Mouse (Mus musculus): Measurements from ENCODE around the gene Pank2. TPM values are rescaled to one million over a fixed set of nuclear protein-coding genes. Genes with fewer than 3 reads are reported as not detected.

Pank2 gene
- polyA plus RNA-seq, 1 experiment: 19.7 TPM

DNA sequence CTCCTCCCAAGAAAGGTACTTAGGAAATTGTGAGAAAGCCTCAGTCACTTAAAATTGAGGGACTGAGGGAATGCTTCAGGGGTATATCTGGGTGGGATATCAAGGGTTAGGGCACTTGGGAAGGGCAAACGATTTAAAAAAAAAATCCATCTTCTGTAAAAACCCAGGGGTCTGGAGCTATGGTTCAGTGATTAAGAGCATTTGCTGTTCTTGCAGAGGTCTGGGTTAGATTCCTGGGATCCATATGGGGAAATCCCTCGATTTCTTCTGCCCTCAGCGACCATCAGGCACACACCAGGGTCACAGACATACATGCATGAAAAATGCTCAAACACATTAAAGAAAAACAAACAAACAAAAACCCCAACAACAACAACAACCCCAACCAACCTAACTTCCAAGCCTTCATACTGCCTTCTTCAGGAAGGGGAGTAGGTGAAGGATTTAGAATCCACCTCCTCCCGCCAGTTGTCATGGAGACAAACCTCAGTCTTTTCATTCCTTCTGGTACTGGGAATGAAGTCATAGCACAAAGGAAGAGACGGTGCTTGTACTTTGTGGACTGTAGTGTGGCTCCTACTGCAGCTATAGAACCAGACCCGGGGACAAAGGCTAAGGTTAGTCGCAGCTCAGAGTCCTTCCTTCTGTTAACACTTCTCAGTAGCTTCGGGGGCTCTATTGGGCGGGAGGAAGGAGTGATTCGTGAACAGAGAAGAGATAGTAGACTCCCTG lies 648 bp upstream of the Pank2 start:
- peak overlapping the region; percentile 92 for H3K4me3 ChIP-seq (ENCODE audit: control insufficient read depth, low read depth, low read length)
- H3K27me3 ChIP-seq (ENCODE audit: control insufficient read depth, insufficient read depth, low read length): no peaks in the 10 kb centered on the region
- H3K36me3 ChIP-seq (ENCODE audit: control insufficient read depth, insufficient read depth, low read length): no peaks in the 10 kb centered on the region
- TF ChIP-seq POLR2A (IDR thresholded peaks at IDR 0.05; ENCODE audit: control insufficient read depth, low read depth, low read length): no peak
- TF ChIP-seq CTCF (IDR thresholded peaks at IDR 0.05; ENCODE audit: control insufficient read depth, insufficient read depth, insufficient replicate concordance, low read depth, low read length): no peak
- peaks cover 11% of the 10 kb centered on the region for H3K4me1 ChIP-seq (ENCODE audit: control insufficient read depth, insufficient read depth, low read length)
- H3K27ac ChIP-seq (ENCODE audit: control insufficient read depth, insufficient read depth, low read depth, low read length): peak overlapping the region; percentile 89

DNA sequence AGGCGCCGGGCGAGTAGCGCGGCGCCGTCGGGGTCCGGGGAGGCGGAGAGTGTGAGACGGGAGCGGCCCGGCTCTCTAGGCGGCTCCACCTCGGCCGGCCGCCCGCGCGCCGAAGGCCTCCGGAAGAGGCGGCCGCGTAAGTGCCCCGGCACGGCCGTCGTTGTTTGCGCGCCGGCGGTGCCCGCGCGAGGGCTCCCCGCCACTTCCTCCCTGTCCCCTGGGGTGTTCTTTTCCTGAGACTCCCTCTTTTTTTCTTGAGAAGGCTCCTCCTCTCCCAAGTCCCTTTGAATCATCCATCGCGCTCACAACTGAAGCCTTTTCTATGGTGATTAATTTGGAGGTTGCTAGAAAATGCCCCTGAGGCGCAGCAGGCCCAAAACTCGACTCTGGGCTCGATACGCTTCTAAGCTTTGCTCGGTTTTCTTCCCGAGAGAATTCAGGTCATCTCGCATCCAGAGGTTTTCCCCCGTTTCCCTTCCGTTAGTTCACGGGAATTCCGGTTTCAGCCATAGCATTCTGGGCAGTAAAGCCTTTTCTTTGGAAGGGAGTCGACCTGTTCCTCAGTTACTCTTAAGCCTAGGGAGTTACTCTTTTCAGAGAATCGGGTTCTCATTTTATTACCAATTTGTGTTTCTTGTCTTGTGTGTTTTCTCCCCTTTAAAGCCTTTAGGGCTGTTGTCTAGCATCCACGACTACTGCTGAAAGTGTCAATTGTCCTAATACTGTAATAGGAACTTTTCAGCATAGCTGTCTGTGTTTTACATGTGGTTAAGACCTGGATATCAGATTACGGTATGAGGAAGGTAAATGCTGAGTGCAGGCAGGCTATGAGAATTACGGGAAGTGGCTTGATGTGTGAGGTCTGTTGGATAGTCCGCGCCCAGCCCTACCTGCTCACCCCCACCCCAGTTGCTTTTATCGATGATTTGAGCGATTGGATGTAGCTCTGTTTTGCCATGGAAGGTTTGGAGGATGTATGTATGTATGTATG lies 680 bp downstream of the Pank2 start:
- no peak for TF ChIP-seq POLR2A (IDR thresholded peaks at IDR 0.05; ENCODE audit: control insufficient read depth, low read depth, low read length)
- TF ChIP-seq CTCF (IDR thresholded peaks at IDR 0.05; ENCODE audit: control insufficient read depth, insufficient read depth, insufficient replicate concordance, low read depth, low read length): no peak

DNA sequence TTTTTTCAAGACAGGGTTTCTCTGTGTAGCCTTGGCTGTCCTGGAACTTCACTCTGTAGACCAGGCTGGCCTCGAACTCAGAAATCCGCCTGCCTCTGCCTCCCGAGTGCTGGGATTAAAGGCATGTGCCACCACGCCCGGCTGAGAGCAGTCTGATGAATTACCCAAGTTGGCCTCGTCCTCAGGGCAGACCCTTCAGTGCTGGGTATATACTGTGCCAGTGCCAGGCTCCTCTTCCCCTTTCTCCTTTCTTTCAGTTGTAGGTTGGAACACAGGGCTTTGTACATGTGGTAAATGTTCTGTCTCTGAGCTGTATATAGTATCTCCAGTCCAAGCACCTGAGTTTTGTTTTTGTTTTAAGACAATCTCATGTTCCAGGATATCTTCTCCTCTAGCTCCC lies 1.7 kb downstream of the Pank2 start:
- no peak for TF ChIP-seq POLR2A (IDR thresholded peaks at IDR 0.05; ENCODE audit: control insufficient read depth, low read depth, low read length)
- TF ChIP-seq CTCF (IDR thresholded peaks at IDR 0.05; ENCODE audit: control insufficient read depth, insufficient read depth, insufficient replicate concordance, low read depth, low read length): no peak
- Histone ChIP-seq H3K27me3 (ENCODE audit: control insufficient read depth, insufficient read depth, low read length) (no peaks in the 10 kb centered on the region), H3K36me3 (ENCODE audit: control insufficient read depth, insufficient read depth, low read length) (no peaks in the 10 kb centered on the region)

More for the DNA sequence above, 680 bp downstream of the Pank2 start:
- H3K27ac ChIP-seq (ENCODE audit: control insufficient read depth, insufficient read depth, low read depth, low read length): peak overlapping the region; percentile 92
- H3K4me3 ChIP-seq (ENCODE audit: control insufficient read depth, low read depth, low read length): peak overlapping the region; percentile 92
- H3K36me3 ChIP-seq (ENCODE audit: control insufficient read depth, insufficient read depth, low read length): no peaks in the 10 kb centered on the region
- H3K4me1 ChIP-seq (ENCODE audit: control insufficient read depth, insufficient read depth, low read length): peaks cover 9% of the 10 kb centered on the region
- H3K27me3 ChIP-seq (ENCODE audit: control insufficient read depth, insufficient read depth, low read length): no peaks in the 10 kb centered on the region

DNA sequence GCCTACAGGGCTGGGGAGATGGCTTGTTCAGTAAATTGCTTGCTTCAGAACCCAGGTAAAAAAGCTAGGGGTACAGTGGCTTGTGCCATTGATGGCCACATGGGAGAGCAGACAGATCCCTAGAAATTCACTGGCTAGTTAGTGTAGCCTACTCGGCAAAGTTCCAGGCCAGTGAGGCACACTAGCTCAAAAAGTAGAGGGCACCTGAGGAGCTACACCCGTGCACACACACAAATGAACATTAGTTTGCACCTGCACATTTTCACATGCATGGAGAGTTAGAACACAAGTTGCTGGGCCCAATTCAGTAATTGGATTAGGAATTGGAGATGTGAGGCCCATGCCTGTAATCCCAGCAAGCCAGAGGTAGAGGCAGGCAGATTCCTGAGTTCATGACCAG lies 2.8 kb downstream of the Pank2 start:
- H3K4me1 ChIP-seq (ENCODE audit: control insufficient read depth, insufficient read depth, low read length): peaks cover 9% of the 10 kb centered on the region
- H3K4me3 ChIP-seq (ENCODE audit: control insufficient read depth, low read depth, low read length): no peak overlapping the region
- TF ChIP-seq POLR2A (IDR thresholded peaks at IDR 0.05; ENCODE audit: control insufficient read depth, low read depth, low read length) (no peak), CTCF (IDR thresholded peaks at IDR 0.05; ENCODE audit: control insufficient read depth, insufficient read depth, insufficient replicate concordance, low read depth, low read length) (no peak)
- H3K27me3 ChIP-seq (ENCODE audit: control insufficient read depth, insufficient read depth, low read length): no peaks in the 10 kb centered on the region
- H3K36me3 ChIP-seq (ENCODE audit: control insufficient read depth, insufficient read depth, low read length): no peaks in the 10 kb centered on the region
- no peak overlapping the region for H3K27ac ChIP-seq (ENCODE audit: control insufficient read depth, insufficient read depth, low read depth, low read length)

More for the DNA sequence above, 1.7 kb downstream of the Pank2 start:
- no peak overlapping the region for H3K27ac ChIP-seq (ENCODE audit: control insufficient read depth, insufficient read depth, low read depth, low read length)
- no peak overlapping the region; the same call in 1 of the 2 replicates for H3K4me3 ChIP-seq (ENCODE audit: control insufficient read depth, low read depth, low read length)
- H3K4me1 ChIP-seq (ENCODE audit: control insufficient read depth, insufficient read depth, low read length): peaks cover 9% of the 10 kb centered on the region

GRCm38 (mm10) chr2:131275493-131275892 lies 13.2 kb downstream of the Pank2 start:
- Histone ChIP-seq H3K4me1 (ENCODE audit: control insufficient read depth, insufficient read depth, low read length) (no peaks in the 10 kb centered on the region), H3K36me3 (ENCODE audit: control insufficient read depth, insufficient read depth, low read length) (peaks cover 4% of the 10 kb centered on the region; the same call in 1 of the 2 replicates), H3K4me3 (ENCODE audit: control insufficient read depth, low read depth, low read length) (no peak overlapping the region), H3K27ac (ENCODE audit: control insufficient read depth, insufficient read depth, low read depth, low read length) (no peak overlapping the region), H3K27me3 (ENCODE audit: control insufficient read depth, insufficient read depth, low read length) (no peaks in the 10 kb centered on the region)
- no peak for TF ChIP-seq POLR2A (IDR thresholded peaks at IDR 0.05; ENCODE audit: control insufficient read depth, low read depth, low read length)
- no peak for TF ChIP-seq CTCF (IDR thresholded peaks at IDR 0.05; ENCODE audit: control insufficient read depth, insufficient read depth, insufficient replicate concordance, low read depth, low read length)

GRCm38 (mm10) chr2:131276722-131277121 lies 14.4 kb downstream of the Pank2 start:
- Histone ChIP-seq H3K36me3 (ENCODE audit: control insufficient read depth, insufficient read depth, low read length) (peaks cover 4% of the 10 kb centered on the region; the same call in 1 of the 2 replicates), H3K4me3 (ENCODE audit: control insufficient read depth, low read depth, low read length) (no peak overlapping the region), H3K27ac (ENCODE audit: control insufficient read depth, insufficient read depth, low read depth, low read length) (no peak overlapping the region), H3K4me1 (ENCODE audit: control insufficient read depth, insufficient read depth, low read length) (no peaks in the 10 kb centered on the region), H3K27me3 (ENCODE audit: control insufficient read depth, insufficient read depth, low read length) (no peaks in the 10 kb centered on the region)
- no peak for TF ChIP-seq CTCF (IDR thresholded peaks at IDR 0.05; ENCODE audit: control insufficient read depth, insufficient read depth, insufficient replicate concordance, low read depth, low read length)
- TF ChIP-seq POLR2A (IDR thresholded peaks at IDR 0.05; ENCODE audit: control insufficient read depth, low read depth, low read length): no peak

GRCm38 (mm10) chr2:131281596-131281995 lies 19.3 kb downstream of the Pank2 start:
- H3K27me3 ChIP-seq (ENCODE audit: control insufficient read depth, insufficient read depth, low read length): no peaks in the 10 kb centered on the region
- H3K4me3 ChIP-seq (ENCODE audit: control insufficient read depth, low read depth, low read length): no peak overlapping the region
- no peaks in the 10 kb centered on the region for H3K4me1 ChIP-seq (ENCODE audit: control insufficient read depth, insufficient read depth, low read length)
- TF ChIP-seq CTCF (IDR thresholded peaks at IDR 0.05; ENCODE audit: control insufficient read depth, insufficient read depth, insufficient replicate concordance, low read depth, low read length) (no peak), POLR2A (IDR thresholded peaks at IDR 0.05; ENCODE audit: control insufficient read depth, low read depth, low read length) (no peak)
- no peak overlapping the region for H3K27ac ChIP-seq (ENCODE audit: control insufficient read depth, insufficient read depth, low read depth, low read length)
- no peaks in the 10 kb centered on the region for H3K36me3 ChIP-seq (ENCODE audit: control insufficient read depth, insufficient read depth, low read length)

All from testis, adult 2 months (tissue).